Mouse (Mus musculus) midbrain, embryonic 16.5 days (tissue): ENCODE data around the gene Iah1. TPM values are rescaled to one million over a fixed set of nuclear protein-coding genes. Genes with fewer than 3 reads are reported as not detected.

Experiments
- ATAC-seq: fragments of 200-750 bp; cut with Nextera tagmentation; 2 replicates; pipeline ENCODE4 v1.8.0; 2017; ENCODE audit warnings: moderate TSS enrichment
- H3K27ac ChIP-seq: fragments of 300-500 bp; sonication (generic); 2 replicates; pipeline ENCODE4 v1.5.1; 2014; ENCODE audit warnings: mild to moderate bottlenecking, low read length, mixed read lengths
- H3K27me3 ChIP-seq: fragments of 300-500 bp; sonication (generic); 2 replicates; pipeline ENCODE4 v1.6.1; 2014; ENCODE audit warnings: low read depth, low read length, mixed read lengths; ENCODE audit not compliant: control insufficient read depth, insufficient read depth
- H3K36me3 ChIP-seq: fragments of 300-500 bp; sonication (generic); 2 replicates; pipeline ENCODE4 v1.6.1; 2014; ENCODE audit warnings: mild to moderate bottlenecking, low read length, moderate library complexity, mixed read lengths; ENCODE audit not compliant: control insufficient read depth, insufficient read depth
- H3K4me1 ChIP-seq: fragments of 300-500 bp; sonication (generic); 2 replicates; pipeline ENCODE4 v1.6.1; 2014; ENCODE audit warnings: mild to moderate bottlenecking, low read length, mixed read lengths; ENCODE audit not compliant: control insufficient read depth, insufficient read depth
- H3K4me2 ChIP-seq: fragments of 300-500 bp; sonication (generic); 2 replicates; pipeline ENCODE4 v1.6.1; 2014; ENCODE audit warnings: mild to moderate bottlenecking, low read length, mixed read lengths
- H3K4me3 ChIP-seq: fragments of 300-500 bp; sonication (generic); 2 replicates; pipeline ENCODE4 v1.5.1; 2014; ENCODE audit warnings: low read depth, mild to moderate bottlenecking, low read length, moderate library complexity, mixed read lengths
- H3K9ac ChIP-seq: fragments of 300-500 bp; sonication (generic); 2 replicates; pipeline ENCODE4 v1.6.1; 2014; ENCODE audit warnings: low read depth, low read length, mixed read lengths
- H3K9me3 ChIP-seq: fragments of 300-500 bp; sonication (generic); replicated peaks from 2 replicates; pipeline ENCODE4 v1.6.1; 2014; ENCODE audit warnings: mild to moderate bottlenecking, low read length, mixed read lengths; ENCODE audit not compliant: control insufficient read depth, poor library complexity, severe bottlenecking
- WGBS: fragments of 180-500 bp; shearing (Covaris S2); extraction: QIAGEN DNeasy Blood & Tissue Kit; methylation state at CpG from one replicate; pipeline ENCODE4 v1.1.7; 2014; 5-methylcytosine and 5-hydroxymethylcytosine counted together
- polyA plus RNA-seq: library from polyadenylated mRNA; unstranded; fragments of >200 nt; fragmentation: Nextera tagmentation; extraction: Ambion mirVana; gene quantifications from 2 replicates; pipeline ENCODE4 v1.2.1, GENCODE M21; 2015

The Iah1 gene
- polyA plus RNA-seq, 1 experiment from 2014 or later = 29.2 TPM

- Histone ChIP-seq H3K4me3 (no peak overlapping the region), H3K36me3 (peaks cover 6% of the 10 kb centered on the region), H3K4me1 (no peaks in the 10 kb centered on the region), H3K27me3 (no peaks in the 10 kb centered on the region), H3K9me3 (no peaks in the 10 kb centered on the region), H3K4me2 (no peak overlapping the region), H3K9ac (no peak overlapping the region), H3K27ac (no peak overlapping the region)
- 80% methylated on average over 7 of the region's 7 CpGs for WGBS
- no peak for ATAC-seq
Observed at GRCm38 (mm10) chr12:21346972-21347371, 30.8 kb downstream of the Iah1 start.

GRCm38 (mm10) chr12:21350113-21350876 is 34.1 kb downstream of the Iah1 start:
- 8% methylated on average over 7 of the region's 7 CpGs for WGBS
- Histone ChIP-seq H3K36me3 (peaks cover 20% of the 10 kb centered on the region), H3K27me3 (no peaks in the 10 kb centered on the region), H3K9me3 (no peaks in the 10 kb centered on the region; the same call in 1 of the 2 replicates), H3K4me1 (no peaks in the 10 kb centered on the region), H3K4me2 (no peak overlapping the region), H3K4me3 (no peak overlapping the region), H3K9ac (no peak overlapping the region), H3K27ac (no peak overlapping the region)
- ATAC-seq = no peak

GRCm38 (mm10) chr12:21353681-21354080 is 37.5 kb downstream of the Iah1 start:
- Histone ChIP-seq H3K4me2 (no peak overlapping the region), H3K9ac (no peak overlapping the region), H3K27me3 (no peaks in the 10 kb centered on the region), H3K36me3 (peaks cover 20% of the 10 kb centered on the region), H3K4me1 (no peaks in the 10 kb centered on the region), H3K9me3 (no peaks in the 10 kb centered on the region; the same call in 1 of the 2 replicates), H3K4me3 (no peak overlapping the region), H3K27ac (no peak overlapping the region)
- 97% methylated on average over 8 of the region's 8 CpGs for whole genome bisulfite sequencing
- ATAC-seq = no peak

GRCm38 (mm10) chr12:21362686-21363085 is 46.5 kb downstream of the Iah1 start:
- H3K4me1 ChIP-seq = no peaks in the 10 kb centered on the region
- H3K9ac ChIP-seq = no peak overlapping the region
- H3K27ac ChIP-seq = no peak overlapping the region
- no peak overlapping the region for H3K4me2 ChIP-seq
- no peaks in the 10 kb centered on the region for H3K27me3 ChIP-seq
- no peak overlapping the region for H3K4me3 ChIP-seq
- ATAC-seq = no peak
- no peaks in the 10 kb centered on the region for H3K9me3 ChIP-seq
- H3K36me3 ChIP-seq = no peaks in the 10 kb centered on the region
- WGBS = 88% methylated on average over 2 of the region's 2 CpGs

- no peaks in the 10 kb centered on the region for H3K9me3 ChIP-seq
- H3K4me1 ChIP-seq = no peaks in the 10 kb centered on the region
- no peak overlapping the region for H3K9ac ChIP-seq
- no peaks in the 10 kb centered on the region for H3K36me3 ChIP-seq
- H3K27ac ChIP-seq = no peak overlapping the region
- no peak overlapping the region for H3K4me2 ChIP-seq
- ATAC-seq = no peak
- no peak overlapping the region for H3K4me3 ChIP-seq
- no peaks in the 10 kb centered on the region for H3K27me3 ChIP-seq
- 96% methylated on average over 3 of the region's 3 CpGs for WGBS
Observed at GRCm38 (mm10) chr12:21363195-21363594, 47.0 kb downstream of the Iah1 start.

GRCm38 (mm10) chr12:21364624-21365435 is 48.6 kb downstream of the Iah1 start:
- Histone ChIP-seq H3K27me3 (no peaks in the 10 kb centered on the region), H3K9me3 (no peaks in the 10 kb centered on the region), H3K4me1 (no peaks in the 10 kb centered on the region), H3K27ac (no peak overlapping the region), H3K36me3 (no peaks in the 10 kb centered on the region), H3K4me2 (no peak overlapping the region), H3K9ac (no peak overlapping the region), H3K4me3 (no peak overlapping the region)
- ATAC-seq = no peak
- WGBS = 88% methylated on average over 10 of the region's 10 CpGs

GRCm38 (mm10) chr12:21368376-21369086 is 52.3 kb downstream of the Iah1 start:
- H3K4me3 ChIP-seq = no peak overlapping the region
- H3K36me3 ChIP-seq = no peaks in the 10 kb centered on the region
- H3K27ac ChIP-seq = no peak overlapping the region
- no peak overlapping the region for H3K9ac ChIP-seq
- ATAC-seq = no peak
- WGBS = 95% methylated on average over 9 of the region's 9 CpGs
- H3K9me3 ChIP-seq = no peaks in the 10 kb centered on the region
- no peaks in the 10 kb centered on the region for H3K27me3 ChIP-seq
- peaks cover 7% of the 10 kb centered on the region for H3K4me1 ChIP-seq
- no peak overlapping the region for H3K4me2 ChIP-seq

- ATAC-seq = no peak
- no peaks in the 10 kb centered on the region for H3K9me3 ChIP-seq
- no peak overlapping the region for H3K9ac ChIP-seq
- WGBS = 92% methylated on average over 5 of the region's 5 CpGs
- no peak overlapping the region for H3K4me2 ChIP-seq
- no peak overlapping the region for H3K4me3 ChIP-seq
- H3K4me1 ChIP-seq = peaks cover 8% of the 10 kb centered on the region
- no peaks in the 10 kb centered on the region for H3K27me3 ChIP-seq
- no peaks in the 10 kb centered on the region for H3K36me3 ChIP-seq
- no peak overlapping the region for H3K27ac ChIP-seq
Observed at GRCm38 (mm10) chr12:21369087-21369410, 52.9 kb downstream of the Iah1 start.
